Mouse (Mus musculus): Measurements from ENCODE around the gene Rnf215. TPM values are rescaled to one million over a fixed set of nuclear protein-coding genes. Genes with fewer than 3 reads are reported as not detected.

Gene Rnf215
- total and polyA plus RNA-seq, 3 experiments, result 14.9 to 24.8 (median 24.3) TPM

DNA sequence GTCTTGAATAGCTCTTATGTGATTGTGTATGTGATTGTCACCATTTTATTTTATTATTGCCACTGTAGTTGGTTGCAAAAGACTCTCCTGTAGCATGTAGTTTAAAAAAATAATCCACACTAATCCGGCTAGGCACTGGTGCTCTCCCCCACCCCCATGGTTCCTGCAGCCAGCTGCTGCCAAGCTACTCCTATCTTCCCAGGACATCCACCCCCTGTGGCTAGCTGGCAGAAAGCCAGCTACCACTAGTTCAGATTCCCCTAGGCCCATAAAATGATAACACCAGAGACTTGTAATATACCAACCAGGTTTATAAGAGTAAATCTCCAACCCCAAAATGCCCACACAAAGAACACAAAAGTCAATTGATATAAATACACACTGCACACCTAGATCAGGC is 48.8 kb upstream of the Rnf215 start:
- no peak for DNase-seq (ENCODE audit: extremely low read depth)
- Histone ChIP-seq H3K4me3 (replicated peaks in 1 of 3; ENCODE audit: low read depth in 2 of 3, low read length in 2 of 3, poor library complexity in 1 of 3) (no peak overlapping the region), H3K9ac (ENCODE audit: insufficient read depth, low read depth) (no peak overlapping the region), H3K4me1 (ENCODE audit: control insufficient read depth in 1 of 2, insufficient read depth in 2 of 2) (peaks cover 0 to 11% of the 10 kb centered on the region in 2 experiments; a peak in 2 of 4 replicates), H3K36me3 (replicated peaks in 1 of 2; ENCODE audit: control insufficient read depth in 1 of 2, insufficient read depth in 1 of 2, low read length in 1 of 2) (peaks cover 0 to 7% of the 10 kb centered on the region in 2 experiments), H3K79me2 (replicated peaks; ENCODE audit: control insufficient read depth, extremely low read depth, insufficient read depth, poor library complexity, severe bottlenecking) (no peaks in the 10 kb centered on the region), H3K9me3 (replicated peaks; ENCODE audit: low read length) (peaks cover 20% of the 10 kb centered on the region), H3K27me3 (replicated peaks) (peaks cover 5% of the 10 kb centered on the region), H3K4me2 (ENCODE audit: insufficient read depth, low read depth, poor library complexity, severe bottlenecking) (no peak overlapping the region), H3K27ac (ENCODE audit: insufficient read depth, low read depth) (no peak overlapping the region)
- no peak for TF ChIP-seq MAFK (IDR thresholded peaks at IDR 0.05; ENCODE audit: insufficient replicate concordance, low read length)
- no peak for TF ChIP-seq ZKSCAN1 (IDR thresholded peaks at IDR 0.05; ENCODE audit: borderline replicate concordance, low read depth, low read length)
- TF ChIP-seq HCFC1 (IDR thresholded peaks at IDR 0.05; ENCODE audit: low read depth, low read length), result no peak
- TF ChIP-seq TBP (conservative IDR thresholded peaks at IDR 0.05; ENCODE audit: low read depth, low read length), result no peak
- TF ChIP-seq UBTF (IDR thresholded peaks at IDR 0.05; ENCODE audit: low read depth, low read length), result no peak
- no peak for TF ChIP-seq TCF12 (IDR thresholded peaks at IDR 0.05; ENCODE audit: low read depth, low read length)
- no peak for TF ChIP-seq POLR2A (IDR thresholded peaks at IDR 0.05; ENCODE audit: low read depth, low read length)
- TF ChIP-seq BHLHE40 (IDR thresholded peaks at IDR 0.05; ENCODE audit: low read depth, low read length), result no peak
- TF ChIP-seq CTCF (conservative IDR thresholded peaks at IDR 0.05 in 1 of 2, IDR thresholded peaks at IDR 0.05 in 1 of 2; ENCODE audit: low read depth in 2 of 2, low read length in 2 of 2), result no peak
- no peak for TF ChIP-seq E2F4 (IDR thresholded peaks at IDR 0.05; ENCODE audit: insufficient replicate concordance, low read depth, low read length)
- TF ChIP-seq ETS1 (conservative IDR thresholded peaks at IDR 0.05; ENCODE audit: low read depth, low read length), result no peak
- no peak for TF ChIP-seq ZC3H11A (IDR thresholded peaks at IDR 0.05; ENCODE audit: low read depth, low read length)
- no peak for TF ChIP-seq CHD2 (IDR thresholded peaks at IDR 0.05; ENCODE audit: low read length)
- no peak for TF ChIP-seq RAD21 (IDR thresholded peaks at IDR 0.05; ENCODE audit: low read depth, low read length)
- no peak for TF ChIP-seq PAX5 (IDR thresholded peaks at IDR 0.05; ENCODE audit: low read length)
- TF ChIP-seq USF1 (IDR thresholded peaks at IDR 0.05; ENCODE audit: low read depth, low read length), result no peak
- TF ChIP-seq MEF2A (IDR thresholded peaks at IDR 0.05; ENCODE audit: borderline replicate concordance, low read depth, low read length), result no peak
- no peak for TF ChIP-seq ELF1 (IDR thresholded peaks at IDR 0.05; ENCODE audit: low read depth, low read length)
- TF ChIP-seq SIN3A (IDR thresholded peaks at IDR 0.05; ENCODE audit: low read length), result no peak
- in situ Hi-C loops (cut with MboI; ENCODE audit: low pct_ligation_motif_present, low pct_unique_long_range_greater_than_20kb, low sequenced_read_pairs) (no loop called here), dilution Hi-C loops (cut with MboI; ENCODE audit: extremely low pct_ligation_motif_present, extremely low pct_unique_long_range_greater_than_20kb, low sequenced_read_pairs) (no loop called here)

DNA sequence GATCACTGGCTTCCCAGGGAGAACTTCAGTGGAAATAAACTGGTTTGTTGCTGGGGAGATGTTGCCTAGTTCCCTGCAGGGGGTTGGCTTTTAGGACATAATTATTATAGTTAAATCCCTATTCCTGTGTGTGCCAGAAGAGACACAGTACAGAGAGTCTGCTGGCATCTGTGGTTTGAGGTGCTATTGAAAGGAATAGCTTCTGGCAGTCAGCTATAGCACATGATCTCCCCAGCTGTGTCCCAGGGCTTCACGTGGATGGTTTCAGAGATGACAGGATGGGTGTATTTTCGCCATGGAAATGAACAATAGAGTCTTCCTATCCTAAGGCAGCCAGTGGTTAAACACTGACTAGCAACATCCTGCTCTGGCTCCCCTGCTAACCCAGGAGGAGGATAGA is 47.7 kb upstream of the Rnf215 start:
- peaks cover 2% of the 10 kb centered on the region for H3K27me3 ChIP-seq (replicated peaks)
- H3K9ac ChIP-seq (ENCODE audit: insufficient read depth, low read depth), result no peak overlapping the region
- dilution Hi-C loops (cut with MboI; ENCODE audit: extremely low pct_ligation_motif_present, extremely low pct_unique_long_range_greater_than_20kb, low sequenced_read_pairs) (no loop called here), in situ Hi-C loops (cut with MboI; ENCODE audit: low pct_ligation_motif_present, low pct_unique_long_range_greater_than_20kb, low sequenced_read_pairs) (no loop called here)
- H3K36me3 ChIP-seq (replicated peaks in 1 of 2; ENCODE audit: control insufficient read depth in 1 of 2, insufficient read depth in 1 of 2, low read length in 1 of 2), result peaks cover 4 to 17% of the 10 kb centered on the region in 2 experiments
- H3K4me1 ChIP-seq (ENCODE audit: control insufficient read depth in 1 of 2, insufficient read depth in 2 of 2), result peaks cover 0 to 11% of the 10 kb centered on the region in 2 experiments; a peak in 2 of 4 replicates
- DNase-seq (ENCODE audit: extremely low read depth), result no peak
- H3K79me2 ChIP-seq (replicated peaks; ENCODE audit: control insufficient read depth, extremely low read depth, insufficient read depth, poor library complexity, severe bottlenecking), result no peaks in the 10 kb centered on the region
- no peak overlapping the region for H3K4me3 ChIP-seq (replicated peaks in 1 of 3; ENCODE audit: low read depth in 2 of 3, low read length in 2 of 3, poor library complexity in 1 of 3)
- H3K27ac ChIP-seq (ENCODE audit: insufficient read depth, low read depth), result no peak overlapping the region
- peaks cover 24% of the 10 kb centered on the region for H3K9me3 ChIP-seq (replicated peaks; ENCODE audit: low read length)
- no peak overlapping the region for H3K4me2 ChIP-seq (ENCODE audit: insufficient read depth, low read depth, poor library complexity, severe bottlenecking)
- TF ChIP-seq MXI1 (IDR thresholded peaks at IDR 0.05; ENCODE audit: low read depth, low read length) (no peak), EP300 (IDR thresholded peaks at IDR 0.05; ENCODE audit: low read length) (no peak), JUN (IDR thresholded peaks at IDR 0.05; ENCODE audit: insufficient read depth, low read depth, low read length) (no peak), MEF2A (IDR thresholded peaks at IDR 0.05; ENCODE audit: borderline replicate concordance, low read depth, low read length) (no peak), ELF1 (IDR thresholded peaks at IDR 0.05; ENCODE audit: low read depth, low read length) (no peak), RAD21 (IDR thresholded peaks at IDR 0.05; ENCODE audit: low read depth, low read length) (no peak), USF1 (IDR thresholded peaks at IDR 0.05; ENCODE audit: low read depth, low read length) (no peak), RCOR1 (conservative IDR thresholded peaks at IDR 0.05; ENCODE audit: low read depth, low read length) (no peak), GABPA (IDR thresholded peaks at IDR 0.05; ENCODE audit: insufficient replicate concordance, low read depth, low read length) (no peak), POLR2AphosphoS2 (IDR thresholded peaks at IDR 0.05; ENCODE audit: low read depth, low read length) (no peak)
